Mouse (Mus musculus): ENCODE results near the gene Arl16.

Arl16 gene

DNA sequence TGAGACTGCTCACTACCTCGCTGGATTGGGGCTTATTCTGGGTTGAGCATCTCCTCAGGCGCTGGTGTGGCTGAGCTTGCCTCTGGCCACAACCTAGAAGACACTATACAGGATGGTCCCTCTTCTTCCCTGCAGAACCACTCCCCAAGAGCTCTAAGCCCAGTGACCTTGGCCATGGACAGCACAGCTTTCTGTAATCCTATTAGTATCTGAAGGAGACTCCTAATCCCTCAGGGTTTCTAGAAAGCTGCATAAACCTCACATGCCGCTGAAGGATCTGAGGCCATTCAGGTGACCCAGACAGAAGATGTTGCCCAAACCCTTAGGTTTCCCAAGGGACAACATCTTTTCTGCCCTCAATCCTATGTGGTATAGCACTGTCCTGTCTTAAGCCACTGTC is 15.2 kb downstream of the Arl16 start:
- no peak for DNase-seq (ENCODE audit: low spot score)

DNA sequence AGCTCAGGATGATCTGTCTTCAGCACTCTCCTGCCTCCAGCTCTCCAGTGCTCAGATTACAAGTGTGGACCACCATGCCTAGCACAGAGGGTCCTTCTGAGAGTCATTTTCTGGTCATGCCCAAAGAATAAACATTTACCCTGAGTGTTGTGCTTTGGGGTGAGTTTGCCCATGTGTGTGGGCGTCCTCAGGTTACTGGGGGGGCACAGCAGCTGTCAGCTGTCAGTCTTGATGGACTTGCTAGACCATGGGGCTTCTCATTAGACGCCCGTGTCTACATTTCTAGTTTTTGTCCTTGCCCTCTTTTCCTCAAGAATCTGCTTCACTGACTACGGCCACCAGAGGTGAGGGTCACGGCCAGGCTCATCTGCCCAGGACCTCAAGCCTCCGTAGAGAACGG is 20.2 kb downstream of the Arl16 start:
- DNase-seq (ENCODE audit: low spot score) = no peak

DNA sequence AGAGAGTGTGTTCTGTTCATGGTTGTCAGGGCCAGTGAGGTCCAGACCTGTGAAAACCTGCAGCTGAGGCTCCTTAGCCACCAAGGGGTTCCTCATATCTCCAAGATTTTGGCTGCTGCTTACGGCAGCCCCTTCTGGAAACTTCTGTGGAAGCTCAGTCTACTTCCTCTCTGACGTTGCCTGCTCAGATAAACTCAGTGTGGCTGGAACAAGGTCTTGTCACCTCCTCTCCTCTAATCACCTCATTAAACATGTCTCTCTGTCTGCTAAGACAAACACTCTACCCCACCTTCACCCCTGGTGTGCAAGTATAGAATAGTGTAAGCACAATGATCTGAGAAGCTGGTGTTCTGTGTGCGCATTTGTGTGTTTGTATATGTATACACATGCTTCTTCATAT is 21.9 kb downstream of the Arl16 start:
- no peak for DNase-seq (ENCODE audit: low spot score)

DNA sequence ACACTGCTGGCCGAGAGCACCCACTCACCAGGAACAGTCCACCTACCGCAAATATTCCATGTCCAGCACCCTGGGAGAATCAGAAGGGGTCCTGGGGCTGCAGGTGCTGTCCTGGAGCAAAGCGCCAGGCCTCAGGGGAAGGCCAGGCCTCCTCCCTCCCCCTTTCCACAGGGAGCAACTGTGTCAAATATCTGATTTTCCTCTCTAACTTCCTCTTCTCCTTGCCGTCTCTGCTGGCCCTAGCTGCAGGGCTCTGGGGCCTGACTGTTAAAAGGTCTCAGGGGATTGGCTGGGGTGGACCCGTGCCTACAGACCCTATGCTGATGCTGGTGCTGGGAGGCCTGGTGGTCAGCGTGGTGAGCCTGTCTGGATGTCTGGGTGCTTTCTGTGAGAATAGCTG is 23.3 kb downstream of the Arl16 start:
- no peak for DNase-seq (ENCODE audit: low spot score)

DNA sequence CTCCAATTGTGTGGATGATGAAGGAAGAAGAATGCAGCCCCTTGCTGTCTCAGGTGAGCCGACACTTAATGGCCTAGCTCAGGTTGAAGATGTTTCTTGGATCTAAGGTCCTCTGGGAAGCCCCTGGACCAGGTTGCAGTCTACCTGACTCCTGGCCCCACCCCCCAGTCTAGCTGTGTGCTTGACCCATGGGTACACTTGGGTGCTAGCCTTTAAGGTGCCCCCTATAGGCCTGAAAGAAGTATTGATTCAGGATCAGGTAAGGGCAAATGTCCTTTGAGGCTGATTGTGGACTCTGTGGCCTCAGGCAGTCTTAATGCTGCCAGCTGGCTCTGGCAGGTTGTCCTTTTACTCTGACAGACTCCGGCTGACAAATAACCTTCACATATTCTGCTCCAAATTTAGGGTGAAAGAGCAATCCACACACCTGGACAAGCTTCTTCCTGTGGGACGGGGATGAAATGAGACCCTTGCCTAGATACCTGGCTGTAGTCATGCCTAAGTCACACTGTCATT is 24.6 kb downstream of the Arl16 start:
- no peak for DNase-seq (ENCODE audit: low spot score)

DNA sequence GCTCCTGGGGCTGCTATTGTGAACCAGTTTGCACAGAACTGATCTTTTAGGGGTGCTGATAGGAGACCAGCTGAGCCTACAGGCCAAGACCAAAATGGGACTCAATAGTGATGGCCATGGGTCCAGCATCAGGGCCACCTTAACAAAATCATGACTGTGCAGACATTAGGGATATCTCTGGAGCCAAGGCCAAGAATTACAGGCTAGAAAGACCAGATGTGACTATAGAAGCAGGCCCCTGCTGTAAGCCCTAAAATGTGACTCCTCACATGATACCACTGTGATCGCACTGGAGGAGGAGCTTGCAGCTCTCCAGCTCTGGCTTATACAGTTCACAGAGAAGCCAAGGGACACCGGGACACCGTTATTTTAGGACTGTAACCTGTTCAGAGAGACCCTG is 25.1 kb downstream of the Arl16 start, which contains the start of gene Tspan10:
Gene Tspan10 (plus strand): TSS at position 301 of the 400 bp plus-strand sequence.
- DNase-seq (ENCODE audit: low spot score) = no peak

DNA sequence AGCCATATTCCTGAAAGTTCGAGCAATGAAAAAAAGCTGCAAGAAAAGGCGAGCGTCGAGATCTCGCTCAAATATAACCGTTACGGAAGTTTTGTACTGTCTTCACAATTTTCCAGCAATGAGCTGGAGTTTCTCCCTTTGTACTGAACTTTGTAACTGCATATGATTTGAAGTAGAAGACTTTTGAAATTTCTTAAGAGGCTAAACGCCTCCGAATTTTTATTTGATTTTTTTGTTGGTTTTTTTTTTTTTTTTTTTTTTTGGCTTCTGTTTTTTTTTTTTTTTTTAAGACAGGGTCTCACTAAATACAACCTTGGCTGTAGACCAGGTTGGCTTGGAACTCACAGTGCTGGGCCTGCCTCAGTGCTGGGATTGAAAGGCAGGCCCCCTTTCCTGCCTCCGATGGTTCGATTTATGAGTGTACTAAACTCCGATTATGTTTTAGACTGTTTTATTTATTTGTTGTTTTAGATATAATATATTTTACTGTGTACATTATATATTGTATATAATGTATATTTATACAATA is 29.5 kb downstream of the Arl16 start:
- DNase-seq (ENCODE audit: low spot score) = no peak

DNA sequence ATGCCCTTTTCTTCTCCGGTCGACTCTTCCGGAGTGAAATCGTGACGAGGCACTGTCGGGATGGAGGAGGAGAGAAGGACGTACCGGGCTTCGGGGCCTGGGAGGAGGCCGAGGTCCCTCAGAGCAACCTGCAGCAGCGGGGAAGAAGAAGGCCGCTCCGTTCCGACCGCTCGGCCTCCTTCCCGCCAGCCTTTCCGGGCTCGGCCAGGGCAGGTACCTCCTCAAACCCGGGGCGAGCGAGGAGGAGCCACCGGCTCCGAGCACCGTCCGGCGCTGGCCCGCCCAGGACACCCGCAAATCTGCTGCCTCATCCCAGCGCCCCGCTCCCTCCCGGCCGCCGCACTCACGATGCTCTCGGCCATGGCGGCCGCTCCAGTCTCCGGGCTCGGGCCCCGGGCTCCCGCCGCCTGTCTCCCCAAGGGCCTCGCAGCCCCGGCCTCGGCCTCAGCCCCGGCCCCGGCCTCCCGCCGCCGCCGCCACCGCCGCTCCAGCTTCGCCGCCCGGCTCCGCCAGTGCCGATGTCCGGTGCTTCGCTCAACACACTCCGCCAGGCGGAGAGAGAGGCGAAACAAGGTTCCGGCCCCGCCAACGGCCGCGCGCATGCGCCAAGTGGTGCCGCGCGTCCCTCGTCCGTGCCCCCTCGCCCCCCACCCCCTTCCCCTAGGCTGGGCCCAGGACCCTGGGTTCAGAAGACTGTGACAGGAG is 30.1 kb downstream of the Arl16 start, which contains the start of gene Nploc4:
Gene Nploc4 (minus strand): TSS at position 557 of the 705 bp plus-strand sequence.
- peak; percentile 84 for DNase-seq (ENCODE audit: low spot score)

DNA sequence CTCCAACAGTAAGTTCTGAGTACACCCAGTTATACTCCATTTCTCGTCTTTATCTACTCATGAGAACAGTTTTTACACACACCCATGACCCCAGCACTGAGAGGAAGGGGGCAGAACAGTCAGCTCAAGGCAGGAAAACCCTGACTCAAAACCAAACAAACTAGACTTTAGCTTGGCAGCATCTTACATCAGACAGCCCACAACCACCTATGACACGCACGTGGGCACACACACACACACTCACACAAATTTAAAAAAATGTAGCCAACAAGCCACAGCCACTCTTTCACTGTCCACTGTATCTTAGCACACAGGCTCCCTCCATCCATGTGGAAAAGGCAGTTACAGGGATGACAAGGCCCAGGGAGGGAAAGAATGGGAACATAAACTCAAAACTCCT is 40.7 kb downstream of the Arl16 start:
- DNase-seq (ENCODE audit: low spot score) = no peak

DNA sequence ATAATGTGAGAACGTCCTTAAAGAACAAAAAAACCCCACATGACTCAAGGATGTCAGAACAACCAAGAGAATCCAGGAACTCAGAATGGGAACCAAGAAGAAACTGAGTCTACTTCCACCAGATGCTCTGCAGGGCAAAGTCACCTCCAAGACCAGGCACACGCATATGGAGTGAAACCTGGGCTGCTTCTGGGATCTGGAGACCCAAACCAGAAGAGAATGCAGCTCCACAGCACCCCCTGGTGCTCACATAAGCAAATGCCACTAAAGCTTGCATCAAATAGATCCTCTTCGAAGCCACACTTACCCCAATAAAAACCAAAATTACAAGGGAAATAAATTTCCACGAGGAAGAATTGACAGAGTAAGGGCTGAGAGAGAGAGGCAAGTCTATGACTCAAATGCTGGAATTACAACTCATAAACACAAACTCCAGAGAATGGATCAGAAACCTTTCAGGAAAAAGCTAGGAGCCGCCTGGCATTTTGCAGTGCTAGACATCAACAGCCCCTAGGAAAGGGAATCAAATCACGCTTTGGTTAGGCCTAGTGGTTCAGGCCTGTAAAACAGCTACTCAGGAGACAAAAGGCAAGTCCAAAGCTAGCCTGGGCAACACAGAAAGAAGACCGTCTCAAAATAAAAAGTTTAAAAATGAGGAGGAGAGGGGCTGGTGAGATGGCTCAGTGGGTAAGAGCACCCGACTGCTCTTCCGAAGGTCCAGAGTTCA is 43.7 kb downstream of the Arl16 start:
- DNase-seq (ENCODE audit: low spot score) = peak; percentile 72

DNA sequence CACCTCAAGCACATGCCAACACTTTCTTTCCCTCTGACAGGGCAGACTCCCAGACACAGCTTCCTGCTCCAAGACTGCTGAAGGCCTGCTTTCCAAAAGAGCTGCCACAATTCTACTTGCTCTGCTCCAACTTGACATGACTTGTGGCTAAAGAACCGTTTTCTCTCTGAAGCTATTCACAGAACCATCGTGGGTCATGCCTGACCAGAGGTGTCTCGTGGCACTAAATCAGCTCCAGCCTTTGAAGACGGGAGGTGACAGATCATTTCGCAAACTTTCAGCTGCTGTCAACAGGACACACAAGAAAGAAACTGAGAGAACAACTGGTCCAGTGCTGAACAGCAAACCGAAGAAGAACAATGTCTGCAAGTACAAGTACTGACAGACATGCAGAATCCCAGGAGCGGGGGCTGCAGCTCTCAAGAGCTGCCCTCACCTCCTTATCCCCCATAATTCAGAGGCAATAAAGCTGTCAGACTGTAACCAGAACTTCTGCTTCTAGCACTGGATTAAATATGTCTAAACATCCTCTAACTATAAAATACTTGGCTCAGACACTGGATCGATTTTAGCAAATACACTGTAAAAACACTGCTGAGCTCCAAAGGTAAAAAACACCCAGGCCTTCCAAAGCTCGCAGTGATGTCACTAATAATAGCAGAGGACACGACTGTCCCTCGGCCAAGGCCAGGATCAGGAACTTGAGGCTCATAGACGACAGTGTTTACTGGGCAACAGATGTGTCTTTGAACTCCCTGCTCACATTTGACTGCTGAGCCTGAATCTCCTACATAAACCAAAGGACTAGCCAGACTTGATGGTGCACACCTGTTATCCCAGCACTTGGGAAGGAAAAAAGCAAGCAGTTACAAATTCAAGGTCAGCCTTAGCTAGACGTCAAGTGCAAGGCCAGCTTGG is 44.5 kb downstream of the Arl16 start:
- no peak for DNase-seq (ENCODE audit: low spot score)

DNA sequence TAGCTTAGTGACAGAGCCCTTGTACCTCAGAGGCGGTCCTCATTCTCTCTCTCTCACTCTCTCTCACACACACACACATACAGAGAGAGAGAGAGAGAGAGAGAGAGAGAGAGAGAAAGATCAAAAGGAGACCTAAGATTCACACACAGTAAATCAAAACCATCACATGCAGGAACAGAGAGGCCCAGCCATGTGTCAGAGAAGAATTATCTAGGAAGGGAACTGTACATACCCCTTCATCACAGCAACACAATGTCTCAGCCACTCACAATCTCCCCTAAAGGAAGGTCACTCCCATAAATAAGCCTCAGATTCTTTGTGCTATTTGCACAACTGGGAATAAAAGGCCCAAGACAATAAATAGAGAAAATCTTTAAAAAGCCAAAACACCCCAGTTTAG is 48.8 kb downstream of the Arl16 start:
- DNase-seq (ENCODE audit: low spot score) = no peak

DNA sequence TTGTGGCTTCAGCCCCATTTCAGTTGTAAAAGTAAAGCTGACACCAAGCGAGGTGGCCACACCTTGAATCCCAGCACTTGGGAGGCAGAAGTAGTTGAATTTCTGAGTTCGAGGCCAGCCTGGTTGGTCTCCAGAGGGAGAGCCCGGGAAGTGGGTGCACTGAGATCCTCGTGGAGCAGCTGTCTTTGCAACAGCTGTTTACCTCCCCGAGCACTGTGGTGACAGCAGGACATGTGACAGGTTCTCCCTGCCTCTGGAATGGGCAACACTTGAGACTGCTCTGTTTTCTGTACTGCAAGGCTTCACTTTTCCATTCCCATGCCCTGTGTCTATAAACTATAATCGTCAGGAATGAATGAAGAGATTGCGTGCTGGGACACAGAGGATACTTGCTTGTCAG is 49.6 kb downstream of the Arl16 start:
- no peak for DNase-seq (ENCODE audit: low spot score)
